Mouse (Mus musculus): ENCODE results near the gene Susd1. TPM values are rescaled to one million over a fixed set of nuclear protein-coding genes. Genes with fewer than 3 reads are reported as not detected.
A peak's percentile ranks its signal among the peaks of the same experiment; 100 is the strongest.

Gene Susd1
- polyA plus RNA-seq, 1 experiment from 2014 or later = 8.3 TPM

DNA sequence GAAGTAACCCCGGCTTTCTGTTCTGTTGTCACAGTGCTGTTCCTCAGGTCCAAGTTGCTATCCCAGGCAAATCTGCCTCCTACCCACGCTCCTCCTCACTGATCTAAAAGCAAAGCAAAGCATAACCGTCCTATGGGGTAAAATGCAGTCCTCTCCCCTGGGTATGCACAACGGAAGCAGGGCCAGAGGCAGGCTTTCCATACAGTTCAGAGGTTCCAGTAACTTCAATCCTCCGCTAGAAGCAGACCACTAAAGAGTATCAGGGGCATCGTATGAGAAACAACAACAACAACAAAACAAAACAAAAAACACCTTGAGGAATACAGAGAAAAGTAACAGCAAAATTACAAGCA lies 100.9 kb downstream of the Susd1 start:
- no peaks in the 10 kb centered on the region for H3K27me3 ChIP-seq (replicated peaks; ENCODE audit: control insufficient read depth, insufficient read depth, low read length)
- H3K4me2 ChIP-seq (ENCODE audit: low read length) = no peak overlapping the region
- 84% methylated on average over 6 of the region's 6 CpGs for WGBS
- DNase-seq (ENCODE audit: low spot score) = no peak
- H3K4me1 ChIP-seq (replicated peaks; ENCODE audit: control insufficient read depth, insufficient read depth, low read length) = peaks cover 5% of the 10 kb centered on the region; the same call in 1 of the 2 replicates
- H3K9ac ChIP-seq (ENCODE audit: low read length) = no peak overlapping the region
- no peak overlapping the region for H3K4me3 ChIP-seq (ENCODE audit: low read depth, low read length)
- ATAC-seq (replicated peaks; ENCODE audit: low FRiP score, low TSS enrichment, low read depth) = no peak
- H3K36me3 ChIP-seq (ENCODE audit: control insufficient read depth, insufficient read depth, low read length) = no peaks in the 10 kb centered on the region
- H3K9me3 ChIP-seq (ENCODE audit: control insufficient read depth, low read length) = no peaks in the 10 kb centered on the region
- H3K27ac ChIP-seq (ENCODE audit: low read depth) = no peak overlapping the region

DNA sequence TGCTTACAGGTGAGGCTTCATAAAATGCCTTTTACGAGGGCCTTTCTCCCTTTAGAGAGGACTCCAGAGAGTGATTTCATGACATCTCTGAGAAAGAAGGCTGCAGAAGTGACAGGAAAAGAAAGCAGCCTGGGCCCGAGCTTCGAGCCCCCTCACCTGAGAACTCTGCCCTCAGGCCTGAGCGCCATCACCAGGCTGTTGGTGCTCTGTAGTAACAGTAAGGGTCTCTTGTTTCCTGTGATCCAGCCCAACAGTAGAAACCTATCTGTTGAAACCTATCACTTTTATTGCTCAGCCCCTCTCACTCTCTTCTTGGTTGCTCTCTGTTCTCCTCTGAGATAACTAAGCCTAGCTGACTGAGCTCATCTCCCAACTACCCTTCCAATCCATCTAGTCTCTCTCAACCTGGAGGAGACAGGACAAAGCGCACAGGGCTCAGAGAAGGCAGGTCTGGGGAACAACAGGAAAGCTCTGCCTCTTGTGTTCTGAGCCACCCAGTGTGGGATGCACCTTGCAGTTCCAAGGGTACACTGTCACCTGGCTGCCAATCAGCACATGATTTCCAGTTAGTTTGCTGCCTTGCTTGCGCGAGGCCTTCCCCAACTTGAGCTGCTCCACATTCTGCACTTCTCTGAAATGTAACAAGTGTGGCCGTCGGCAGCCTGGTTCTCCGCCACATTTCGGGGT lies 101.4 kb downstream of the Susd1 start:
- Histone ChIP-seq H3K9ac (ENCODE audit: low read length) (no peak overlapping the region), H3K36me3 (ENCODE audit: control insufficient read depth, insufficient read depth, low read length) (no peaks in the 10 kb centered on the region), H3K4me3 (ENCODE audit: low read depth, low read length) (no peak overlapping the region), H3K4me2 (ENCODE audit: low read length) (no peak overlapping the region), H3K4me1 (replicated peaks; ENCODE audit: control insufficient read depth, insufficient read depth, low read length) (peaks cover 5% of the 10 kb centered on the region; the same call in 1 of the 2 replicates), H3K27ac (ENCODE audit: low read depth) (no peak overlapping the region), H3K9me3 (ENCODE audit: control insufficient read depth, low read length) (no peaks in the 10 kb centered on the region), H3K27me3 (replicated peaks; ENCODE audit: control insufficient read depth, insufficient read depth, low read length) (no peaks in the 10 kb centered on the region)
- ATAC-seq (replicated peaks; ENCODE audit: low FRiP score, low TSS enrichment, low read depth) (no peak), DNase-seq (ENCODE audit: low spot score) (no peak)
- 89% methylated on average over 11 of the region's 11 CpGs for WGBS

DNA sequence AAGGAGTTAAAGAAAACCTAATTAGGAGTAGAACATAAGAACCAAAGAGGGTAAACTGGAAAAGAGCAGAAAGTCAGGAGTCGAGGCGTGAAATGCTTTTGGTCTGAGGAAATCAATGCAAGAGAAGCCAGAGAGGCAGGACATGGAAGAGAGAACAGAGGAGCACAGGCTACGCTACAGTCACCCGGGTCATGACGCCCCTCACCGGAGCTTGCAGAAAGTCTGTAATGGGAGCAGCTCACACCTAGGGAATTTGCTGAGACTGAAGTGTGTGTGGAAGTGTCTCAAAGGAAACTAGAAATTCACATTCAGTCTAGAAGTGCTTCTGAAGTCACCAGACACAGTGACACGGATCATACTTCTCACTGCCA lies 102.0 kb downstream of the Susd1 start:
- Histone ChIP-seq H3K9ac (ENCODE audit: low read length) (no peak overlapping the region), H3K27me3 (replicated peaks; ENCODE audit: control insufficient read depth, insufficient read depth, low read length) (no peaks in the 10 kb centered on the region), H3K4me3 (ENCODE audit: low read depth, low read length) (no peak overlapping the region), H3K27ac (ENCODE audit: low read depth) (no peak overlapping the region), H3K36me3 (ENCODE audit: control insufficient read depth, insufficient read depth, low read length) (no peaks in the 10 kb centered on the region), H3K9me3 (ENCODE audit: control insufficient read depth, low read length) (no peaks in the 10 kb centered on the region), H3K4me2 (ENCODE audit: low read length) (no peak overlapping the region), H3K4me1 (replicated peaks; ENCODE audit: control insufficient read depth, insufficient read depth, low read length) (peaks cover 5% of the 10 kb centered on the region; the same call in 1 of the 2 replicates)
- WGBS = 92% methylated on average over 7 of the region's 7 CpGs
- no peak for DNase-seq (ENCODE audit: low spot score)
- ATAC-seq (replicated peaks; ENCODE audit: low FRiP score, low TSS enrichment, low read depth) = no peak

- no peaks in the 10 kb centered on the region for H3K36me3 ChIP-seq (ENCODE audit: control insufficient read depth, insufficient read depth, low read length)
- no peak for ATAC-seq (replicated peaks; ENCODE audit: low FRiP score, low TSS enrichment, low read depth)
- no peak overlapping the region for H3K27ac ChIP-seq (ENCODE audit: low read depth)
- no peaks in the 10 kb centered on the region for H3K9me3 ChIP-seq (ENCODE audit: control insufficient read depth, low read length)
- peak; percentile 66 for DNase-seq (ENCODE audit: low spot score)
- H3K27me3 ChIP-seq (replicated peaks; ENCODE audit: control insufficient read depth, insufficient read depth, low read length) = no peaks in the 10 kb centered on the region
- 74% methylated on average over 9 of the region's 9 CpGs for WGBS
- peaks cover 5% of the 10 kb centered on the region; the same call in 1 of the 2 replicates for H3K4me1 ChIP-seq (replicated peaks; ENCODE audit: control insufficient read depth, insufficient read depth, low read length)
- H3K4me3 ChIP-seq (ENCODE audit: low read depth, low read length) = no peak overlapping the region
- H3K9ac ChIP-seq (ENCODE audit: low read length) = no peak overlapping the region
- H3K4me2 ChIP-seq (ENCODE audit: low read length) = no peak overlapping the region
These were observed 102.6 kb downstream of the Susd1 start for GRCm38 (mm10) chr4:59335616-59336438.

DNA sequence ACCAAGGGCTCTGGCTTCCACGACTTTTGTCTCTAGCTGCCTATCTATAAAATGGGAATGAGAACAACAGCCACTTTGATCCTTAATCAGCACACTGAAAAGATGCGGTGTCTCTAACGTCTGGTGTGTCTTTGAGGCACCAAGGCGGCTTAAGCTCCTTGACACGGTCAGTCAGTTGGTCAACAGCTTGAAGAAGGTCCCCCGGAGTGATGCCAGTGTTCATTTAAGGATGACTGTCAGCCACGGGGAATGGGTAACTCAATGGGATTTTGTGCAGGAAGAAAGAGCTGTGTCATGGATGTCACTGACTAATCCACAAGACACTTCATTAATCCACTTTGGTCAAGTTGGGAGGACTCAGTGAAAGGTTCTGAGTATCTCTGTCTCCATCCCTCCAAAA lies 103.3 kb downstream of the Susd1 start:
- Histone ChIP-seq H3K27me3 (replicated peaks; ENCODE audit: control insufficient read depth, insufficient read depth, low read length) (no peaks in the 10 kb centered on the region), H3K4me1 (replicated peaks; ENCODE audit: control insufficient read depth, insufficient read depth, low read length) (peaks cover 5% of the 10 kb centered on the region; the same call in 1 of the 2 replicates), H3K4me2 (ENCODE audit: low read length) (no peak overlapping the region), H3K9ac (ENCODE audit: low read length) (no peak overlapping the region), H3K36me3 (ENCODE audit: control insufficient read depth, insufficient read depth, low read length) (no peaks in the 10 kb centered on the region), H3K27ac (ENCODE audit: low read depth) (no peak overlapping the region), H3K4me3 (ENCODE audit: low read depth, low read length) (no peak overlapping the region), H3K9me3 (ENCODE audit: control insufficient read depth, low read length) (no peaks in the 10 kb centered on the region)
- ATAC-seq (replicated peaks; ENCODE audit: low FRiP score, low TSS enrichment, low read depth) (no peak), DNase-seq (ENCODE audit: low spot score) (no peak)
- 93% methylated on average over 7 of the region's 7 CpGs for WGBS

- peaks cover 5% of the 10 kb centered on the region; the same call in 1 of the 2 replicates for H3K4me1 ChIP-seq (replicated peaks; ENCODE audit: control insufficient read depth, insufficient read depth, low read length)
- no peak overlapping the region for H3K9ac ChIP-seq (ENCODE audit: low read length)
- H3K9me3 ChIP-seq (ENCODE audit: control insufficient read depth, low read length) = no peaks in the 10 kb centered on the region
- no peak overlapping the region for H3K27ac ChIP-seq (ENCODE audit: low read depth)
- no peak overlapping the region for H3K4me2 ChIP-seq (ENCODE audit: low read length)
- no peak overlapping the region for H3K4me3 ChIP-seq (ENCODE audit: low read depth, low read length)
- ATAC-seq (replicated peaks; ENCODE audit: low FRiP score, low TSS enrichment, low read depth) (no peak), DNase-seq (ENCODE audit: low spot score) (no peak)
- WGBS = 91% methylated on average over 4 of the region's 4 CpGs
- H3K36me3 ChIP-seq (ENCODE audit: control insufficient read depth, insufficient read depth, low read length) = no peaks in the 10 kb centered on the region
- H3K27me3 ChIP-seq (replicated peaks; ENCODE audit: control insufficient read depth, insufficient read depth, low read length) = no peaks in the 10 kb centered on the region
These were observed 104.2 kb downstream of the Susd1 start for GRCm38 (mm10) chr4:59334236-59334635.

GRCm38 (mm10) chr4:59333424-59333895 lies 105.0 kb downstream of the Susd1 start:
- DNase-seq (ENCODE audit: low spot score) = no peak
- Histone ChIP-seq H3K4me2 (ENCODE audit: low read length) (no peak overlapping the region), H3K9ac (ENCODE audit: low read length) (no peak overlapping the region), H3K4me1 (replicated peaks; ENCODE audit: control insufficient read depth, insufficient read depth, low read length) (peaks cover 5% of the 10 kb centered on the region; the same call in 1 of the 2 replicates), H3K9me3 (ENCODE audit: control insufficient read depth, low read length) (no peaks in the 10 kb centered on the region), H3K27me3 (replicated peaks; ENCODE audit: control insufficient read depth, insufficient read depth, low read length) (no peaks in the 10 kb centered on the region), H3K4me3 (ENCODE audit: low read depth, low read length) (no peak overlapping the region), H3K27ac (ENCODE audit: low read depth) (no peak overlapping the region), H3K36me3 (ENCODE audit: control insufficient read depth, insufficient read depth, low read length) (no peaks in the 10 kb centered on the region)
- no peak for ATAC-seq (replicated peaks; ENCODE audit: low FRiP score, low TSS enrichment, low read depth)
- WGBS = 91% methylated on average over 14 of the region's 14 CpGs

GRCm38 (mm10) chr4:59332691-59333423 lies 105.6 kb downstream of the Susd1 start:
- ATAC-seq (replicated peaks; ENCODE audit: low FRiP score, low TSS enrichment, low read depth) (no peak), DNase-seq (ENCODE audit: low spot score) (no peak)
- 89% methylated on average over 9 of the region's 9 CpGs for WGBS
- Histone ChIP-seq H3K9me3 (ENCODE audit: control insufficient read depth, low read length) (no peaks in the 10 kb centered on the region), H3K9ac (ENCODE audit: low read length) (no peak overlapping the region), H3K4me3 (ENCODE audit: low read depth, low read length) (no peak overlapping the region), H3K36me3 (ENCODE audit: control insufficient read depth, insufficient read depth, low read length) (no peaks in the 10 kb centered on the region), H3K27ac (ENCODE audit: low read depth) (no peak overlapping the region), H3K4me1 (replicated peaks; ENCODE audit: control insufficient read depth, insufficient read depth, low read length) (peaks cover 5% of the 10 kb centered on the region; the same call in 1 of the 2 replicates), H3K27me3 (replicated peaks; ENCODE audit: control insufficient read depth, insufficient read depth, low read length) (no peaks in the 10 kb centered on the region), H3K4me2 (ENCODE audit: low read length) (no peak overlapping the region)
